Mouse (Mus musculus) lung, postnatal 4 days (tissue): ENCODE data around the gene Usp39.

Source experiments
- DNase-seq, 2 experiments: peaks; one replicate each; pipeline ENCODE4 v3.0.0; 2021

Usp39 gene

GRCm38 (mm10) chr6:72348411-72348810 is 3.4 kb upstream of the Usp39 start:
- no peak for DNase-seq

GRCm38 (mm10) chr6:72347166-72347941 is 2.4 kb upstream of the Usp39 start, which contains the start of gene 0610030E20Rik:
Gene 0610030E20Rik, plus strand, starts transcription at chr6:72347317.
- peak; percentile 81 to 82 for DNase-seq

GRCm38 (mm10) chr6:72346261-72346660 is 1.3 kb upstream of the Usp39 start:
- no peak for DNase-seq

- no peak for DNase-seq
These were observed 649 bp upstream of the Usp39 start for GRCm38 (mm10) chr6:72345633-72346032.

- DNase-seq = no peak
These were observed 449 bp downstream of the Usp39 start for GRCm38 (mm10) chr6:72344396-72345073.

DNA sequence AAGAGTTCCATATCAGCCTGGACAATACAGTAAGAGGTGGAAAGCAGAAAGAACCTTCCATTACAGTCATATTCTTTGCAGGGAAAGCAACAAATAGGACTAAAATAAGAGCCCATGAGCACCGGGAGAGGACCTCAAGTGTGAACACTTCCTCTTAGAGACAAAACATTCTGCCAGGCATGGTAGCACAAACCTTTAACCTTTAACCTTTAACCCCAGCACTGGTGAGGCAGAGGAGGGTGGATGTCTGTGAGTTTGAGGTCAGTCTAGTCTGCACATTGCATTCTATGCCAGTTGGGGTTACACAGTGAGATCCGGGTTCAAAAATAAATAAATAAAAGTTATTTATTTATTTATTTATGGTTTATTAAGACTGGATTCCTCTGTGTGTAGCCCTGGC is 4.5 kb downstream of the Usp39 start:
- no peak for DNase-seq

DNA sequence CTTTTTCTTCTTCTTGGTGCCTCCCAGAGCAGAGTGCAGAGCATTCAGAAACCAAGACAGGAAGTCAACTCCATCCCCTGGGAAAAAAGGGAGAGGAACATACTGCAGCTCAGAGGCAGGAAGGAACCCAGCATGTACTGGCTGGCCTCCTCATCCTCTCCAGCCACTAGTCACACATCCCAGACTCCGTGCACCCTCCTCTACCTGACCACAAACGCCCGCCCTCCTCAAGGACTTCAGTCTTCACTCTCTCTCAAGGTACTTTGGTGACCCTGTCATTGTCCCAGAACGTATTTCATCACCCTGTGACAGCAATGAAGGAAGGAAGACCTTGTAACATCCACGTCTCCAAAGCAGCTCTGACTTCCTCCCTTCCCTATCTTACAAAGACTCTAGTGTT is 11.9 kb downstream of the Usp39 start:
- DNase-seq = no peak

DNA sequence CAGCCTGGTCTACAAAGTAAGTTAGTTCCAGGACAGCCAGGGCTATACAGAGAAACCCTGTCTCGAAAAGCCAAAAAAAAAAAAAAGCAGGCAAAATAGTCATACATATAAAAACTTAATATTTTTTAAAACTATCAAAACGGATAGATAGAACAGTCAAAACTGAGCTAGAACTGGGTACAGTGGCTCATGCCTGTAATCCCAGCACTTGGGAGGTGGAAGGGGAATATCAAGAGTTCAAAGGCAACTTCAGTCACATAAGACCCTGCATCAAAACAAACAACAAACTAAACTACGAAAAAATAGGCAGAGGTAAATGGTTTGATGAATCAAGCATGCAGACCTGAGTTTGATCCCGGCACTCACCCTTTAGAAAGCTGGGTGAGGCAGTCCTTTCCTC is 14.9 kb downstream of the Usp39 start:
- no peak for DNase-seq

DNA sequence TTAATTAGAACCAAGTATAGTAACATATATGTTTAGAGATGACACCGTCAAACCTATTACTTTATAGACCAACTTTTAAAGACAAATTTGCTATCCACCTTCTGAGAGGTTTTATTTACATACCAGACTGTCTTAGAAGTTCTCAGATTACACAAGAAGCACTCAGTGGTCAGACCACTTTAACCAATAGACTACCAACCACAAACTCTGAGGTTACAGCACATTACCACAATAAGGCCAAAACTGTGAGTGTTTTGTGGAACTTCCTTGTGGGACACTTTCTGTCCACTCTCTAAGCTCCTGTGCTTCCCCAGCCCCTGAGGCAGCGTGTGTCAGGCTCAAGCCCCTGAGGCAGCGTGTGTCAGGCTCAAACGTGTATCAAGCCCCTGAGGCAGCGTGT is 16.0 kb downstream of the Usp39 start:
- DNase-seq = no peak

DNA sequence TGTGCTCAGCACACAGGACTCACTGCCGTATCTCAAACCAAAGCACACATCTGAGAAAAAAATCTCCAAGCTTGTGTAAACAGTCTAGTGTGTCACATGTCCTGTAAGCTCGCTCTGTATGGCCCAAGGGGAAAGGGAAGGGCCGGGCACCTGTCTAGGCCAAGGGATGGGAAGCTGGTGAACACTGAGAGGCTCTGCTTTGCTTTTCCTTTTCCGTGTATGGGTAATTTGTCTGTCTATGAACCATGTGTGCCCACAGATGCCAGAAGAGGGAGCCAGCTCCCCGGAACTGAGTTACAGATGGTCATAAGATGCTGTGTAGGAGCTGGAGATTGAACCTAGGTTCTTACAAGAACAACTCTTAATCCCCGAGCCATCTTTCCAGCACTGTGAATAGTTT is 18.7 kb downstream of the Usp39 start:
- peak in 1 of 2 experiments; percentile 66 for DNase-seq

GRCm38 (mm10) chr6:72323786-72324508 is 21.0 kb downstream of the Usp39 start:
- DNase-seq = no peak

DNA sequence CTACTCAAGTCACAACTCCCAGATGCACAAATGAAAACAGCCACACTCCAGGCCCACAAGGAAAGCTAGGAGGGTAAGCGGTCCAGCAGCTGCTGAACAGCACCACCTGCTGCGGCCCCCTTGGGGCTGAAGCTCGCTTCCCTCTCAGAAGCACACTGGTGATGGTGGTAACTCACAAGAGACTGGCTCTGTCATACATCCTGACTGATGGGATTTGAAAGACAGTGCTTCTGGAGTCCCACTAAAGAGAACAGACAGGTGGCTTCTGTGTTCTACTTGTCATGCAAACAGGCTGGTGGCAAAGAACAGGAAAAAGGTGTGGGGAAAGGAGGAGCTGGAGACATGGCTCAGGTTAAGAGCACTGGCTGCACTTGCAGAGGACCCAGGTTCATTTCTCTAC is 22.0 kb downstream of the Usp39 start:
- DNase-seq = no peak

GRCm38 (mm10) chr6:72319019-72319418 is 26.0 kb downstream of the Usp39 start:
- peak; percentile 42 to 73 for DNase-seq

GRCm38 (mm10) chr6:72318440-72318839 is 26.5 kb downstream of the Usp39 start:
- no peak for DNase-seq

- peak in 1 of 2 experiments; percentile 56 for DNase-seq
These were observed 28.9 kb downstream of the Usp39 start for GRCm38 (mm10) chr6:72316044-72316443.

GRCm38 (mm10) chr6:72315384-72315783 is 29.6 kb downstream of the Usp39 start:
- DNase-seq = no peak

- no peak for DNase-seq
These were observed 31.7 kb downstream of the Usp39 start for GRCm38 (mm10) chr6:72313124-72313867.

- DNase-seq = no peak
These were observed 32.8 kb downstream of the Usp39 start for GRCm38 (mm10) chr6:72312198-72312597.

DNA sequence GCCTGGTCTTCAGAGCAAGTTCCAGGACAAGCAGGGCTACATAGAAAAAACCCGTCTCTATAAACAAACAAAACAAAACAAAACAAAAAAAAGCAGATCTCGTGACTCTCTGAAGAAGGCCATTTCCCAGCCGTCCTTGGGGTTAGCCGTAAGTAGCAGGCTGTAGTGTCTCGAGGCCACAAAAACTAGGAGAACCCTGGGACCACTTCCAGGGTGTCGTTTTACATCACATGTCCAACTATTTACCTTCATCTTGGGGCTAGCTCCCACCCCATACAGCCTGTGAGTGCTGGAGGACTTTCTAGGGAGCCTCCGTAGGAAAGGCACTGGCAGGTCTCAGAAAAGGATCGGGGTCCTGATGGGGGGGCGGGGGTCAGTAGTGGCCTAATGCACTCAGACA is 41.5 kb downstream of the Usp39 start:
- DNase-seq = peak in 1 of 2 experiments; percentile 37

GRCm38 (mm10) chr6:72302349-72302925 is 42.5 kb downstream of the Usp39 start:
- DNase-seq = no peak

DNA sequence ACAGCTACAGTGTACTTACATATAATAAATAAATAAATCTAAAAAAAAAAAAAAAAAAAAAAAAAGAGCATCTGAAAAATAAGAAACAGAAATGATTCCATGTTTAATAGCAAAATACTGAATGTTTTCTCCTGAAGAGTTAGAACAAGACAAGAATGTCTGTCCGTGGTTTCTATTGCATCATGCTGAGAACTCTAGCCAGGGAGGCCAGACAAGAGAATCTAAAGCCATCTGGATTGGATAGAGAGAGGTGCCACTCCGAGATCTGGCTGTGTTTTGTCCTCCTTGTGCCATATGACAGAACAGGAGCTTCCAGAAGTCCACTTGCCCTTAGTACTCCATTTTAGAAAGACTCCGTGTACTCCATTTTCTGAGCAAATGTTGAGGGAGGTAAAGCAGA is 47.2 kb downstream of the Usp39 start:
- no peak for DNase-seq

GRCm38 (mm10) chr6:72292972-72293651 is 51.9 kb downstream of the Usp39 start:
- DNase-seq = peak in 1 of 2 experiments; percentile 78
